Mouse (Mus musculus) midbrain, embryonic 10.5 days (tissue): Measurements from ENCODE around the gene Brd1. TPM values are rescaled to one million over a fixed set of nuclear protein-coding genes. Genes with fewer than 3 reads are reported as not detected.

Experiments
- DNase-seq: peaks from one replicate; pipeline ENCODE4 v3.0.0-alpha.2; 2017; ENCODE audit warnings: low spot score
- H3K27ac ChIP-seq: fragments of 300-500 bp; sonication (generic); replicated peaks from 2 replicates; pipeline ENCODE4 v1.5.1; 2016; ENCODE audit warnings: mild to moderate bottlenecking
- H3K27me3 ChIP-seq: fragments of 300-500 bp; sonication (generic); 2 replicates; pipeline ENCODE4 v1.6.1; 2016; ENCODE audit warnings: low read depth, mild to moderate bottlenecking; ENCODE audit not compliant: poor library complexity, severe bottlenecking
- H3K36me3 ChIP-seq: fragments of 300-500 bp; sonication (generic); 2 replicates; pipeline ENCODE4 v1.6.1; 2016; ENCODE audit warnings: mild to moderate bottlenecking, moderate library complexity
- H3K4me1 ChIP-seq: fragments of 300-500 bp; sonication (generic); 2 replicates; pipeline ENCODE4 v1.6.1; 2016
- H3K4me3 ChIP-seq: fragments of 300-500 bp; sonication (generic); 2 replicates; pipeline ENCODE4 v1.5.1; 2016; ENCODE audit warnings: mild to moderate bottlenecking, moderate library complexity
- H3K9me3 ChIP-seq: fragments of 300-500 bp; sonication (generic); replicated peaks from 2 replicates; pipeline ENCODE4 v1.6.1; 2016; ENCODE audit warnings: mild to moderate bottlenecking
- WGBS: fragments of 180-500 bp; shearing (Covaris S2); methylation state at CpG from one replicate; pipeline ENCODE4 v1.1.7; 2016; 5-methylcytosine and 5-hydroxymethylcytosine counted together
- polyA plus RNA-seq: library from polyadenylated mRNA; unstranded; fragments of >200 nt; fragmentation: Nextera tagmentation; extraction: Ambion mirVana; gene quantifications from 2 replicates; pipeline ENCODE4 v1.2.1, GENCODE M21; 2016

The Brd1 gene
- polyA plus RNA-seq, 1 experiment from 2014 or later, result 19.6 TPM

DNA sequence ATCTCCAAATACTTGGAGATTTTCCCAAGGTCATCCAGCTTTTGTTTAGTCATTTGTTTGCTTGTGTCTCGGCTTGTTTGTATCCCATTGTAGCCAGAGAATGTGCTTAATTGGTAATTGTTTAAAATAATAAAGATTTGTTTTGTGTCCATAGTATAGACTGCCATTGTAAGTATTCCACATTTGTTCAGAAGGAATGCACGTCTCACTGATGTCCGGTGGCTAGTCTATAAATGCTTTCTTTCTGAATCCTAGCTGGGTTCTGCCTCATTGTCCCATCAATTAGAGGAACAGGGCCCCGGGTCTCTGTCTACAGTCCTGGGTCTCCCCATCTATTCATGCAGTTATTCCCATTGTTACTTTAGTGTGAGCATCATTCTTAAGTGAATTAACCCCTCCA is 68.2 kb downstream of the Brd1 start:
- Histone ChIP-seq H3K36me3 (no peaks in the 10 kb centered on the region), H3K9me3 (no peaks in the 10 kb centered on the region), H3K27ac (no peak overlapping the region), H3K4me3 (no peak overlapping the region), H3K4me1 (peaks cover 15% of the 10 kb centered on the region), H3K27me3 (peaks cover 16% of the 10 kb centered on the region)
- DNase-seq, result no peak
- 74% methylated on average over 4 of the region's 4 CpGs for WGBS

DNA sequence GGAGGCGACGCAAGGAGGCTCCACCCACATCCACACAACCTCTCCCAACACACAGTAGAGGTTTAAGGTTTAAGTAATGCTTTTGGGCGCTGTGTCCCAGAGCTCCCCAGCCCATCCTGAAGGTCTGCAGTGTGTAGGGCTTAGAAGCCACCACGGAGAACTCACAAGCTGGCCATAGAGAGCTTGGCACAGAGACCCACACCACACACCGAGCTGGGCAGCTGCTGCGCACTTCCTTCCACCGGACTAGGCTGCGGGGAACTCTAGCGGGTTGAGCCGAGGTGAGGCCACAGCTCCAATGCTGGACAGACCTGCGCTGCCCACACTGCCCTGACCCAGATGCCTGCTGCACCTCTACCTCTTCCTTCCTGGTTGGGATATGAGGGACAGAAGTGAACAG is 71.0 kb downstream of the Brd1 start:
- no peak overlapping the region for H3K27ac ChIP-seq
- H3K27me3 ChIP-seq, result peaks cover 16% of the 10 kb centered on the region
- 34% methylated on average over 11 of the region's 11 CpGs for WGBS
- peaks cover 15% of the 10 kb centered on the region for H3K4me1 ChIP-seq
- H3K4me3 ChIP-seq, result 0 out of 2 replicates have a peak overlapping the region, but pooled peaks have one; percentile 46
- no peaks in the 10 kb centered on the region for H3K36me3 ChIP-seq
- no peak for DNase-seq
- no peaks in the 10 kb centered on the region for H3K9me3 ChIP-seq

DNA sequence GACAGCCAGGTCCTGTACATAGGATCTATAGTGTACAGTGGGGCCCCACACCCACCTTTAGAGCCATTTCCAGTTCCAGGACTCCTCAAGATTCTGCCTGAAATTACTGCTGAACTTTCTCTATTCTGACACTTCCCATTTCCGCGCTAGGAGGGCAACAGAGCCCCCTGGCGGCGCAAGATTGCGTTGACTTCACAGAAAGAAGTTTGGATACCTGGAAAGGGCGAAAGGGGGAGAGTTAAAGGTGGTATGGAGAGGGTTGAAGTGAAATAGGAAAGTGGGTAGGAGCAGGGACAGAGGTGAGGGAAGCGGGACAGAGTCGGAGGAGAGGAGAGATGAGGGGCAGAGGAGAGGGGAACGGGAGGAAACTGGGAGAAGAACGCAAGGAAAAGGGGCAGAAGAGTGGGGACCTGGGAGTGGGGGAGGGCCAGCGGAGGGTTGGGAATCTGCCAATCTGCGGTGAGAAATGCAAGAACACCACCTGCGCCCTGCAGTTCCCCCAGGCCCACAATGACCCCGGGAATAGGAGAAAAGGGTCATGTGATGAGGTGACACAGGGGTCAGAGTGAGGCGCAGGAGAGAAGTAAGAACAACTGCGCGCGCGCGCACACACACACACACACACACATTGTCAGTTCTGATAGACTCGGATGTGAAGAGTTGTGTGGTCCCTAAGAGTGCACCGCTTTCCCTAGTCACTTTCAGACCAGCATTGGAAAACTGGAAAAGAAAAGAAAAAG is 71.8 kb downstream of the Brd1 start:
- H3K4me3 ChIP-seq, result peak overlapping the region; percentile 46
- H3K4me1 ChIP-seq, result peaks cover 15% of the 10 kb centered on the region
- H3K36me3 ChIP-seq, result no peaks in the 10 kb centered on the region
- 6% methylated on average over 22 of the region's 22 CpGs for WGBS
- DNase-seq, result peak; percentile 59
- H3K27me3 ChIP-seq, result peaks cover 16% of the 10 kb centered on the region
- H3K9me3 ChIP-seq, result no peaks in the 10 kb centered on the region
- no peak overlapping the region for H3K27ac ChIP-seq

DNA sequence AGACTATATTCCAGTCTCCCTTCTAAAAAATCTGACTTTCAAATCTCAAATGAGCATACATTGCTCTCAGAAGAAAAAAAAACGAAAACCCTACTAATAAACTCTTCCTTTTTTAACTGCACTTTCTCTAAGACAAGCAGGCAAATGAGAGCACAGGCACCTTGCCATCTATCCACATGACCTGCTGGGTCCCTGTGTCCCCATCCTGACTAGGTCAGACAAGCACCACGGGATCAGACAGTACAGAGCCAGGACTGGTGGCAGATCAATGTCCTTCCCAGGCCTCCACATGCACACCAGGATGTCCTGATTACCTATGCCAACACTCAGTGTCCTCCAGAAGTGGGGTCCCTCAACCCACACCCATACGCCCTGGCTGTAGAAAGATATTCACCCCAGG is 72.4 kb downstream of the Brd1 start:
- no peak overlapping the region for H3K27ac ChIP-seq
- no peaks in the 10 kb centered on the region for H3K36me3 ChIP-seq
- WGBS, result 72% methylated on average over 3 of the region's 3 CpGs
- peaks cover 15% of the 10 kb centered on the region for H3K4me1 ChIP-seq
- H3K27me3 ChIP-seq, result peaks cover 16% of the 10 kb centered on the region
- H3K4me3 ChIP-seq, result no peak overlapping the region
- no peak for DNase-seq
- H3K9me3 ChIP-seq, result no peaks in the 10 kb centered on the region

DNA sequence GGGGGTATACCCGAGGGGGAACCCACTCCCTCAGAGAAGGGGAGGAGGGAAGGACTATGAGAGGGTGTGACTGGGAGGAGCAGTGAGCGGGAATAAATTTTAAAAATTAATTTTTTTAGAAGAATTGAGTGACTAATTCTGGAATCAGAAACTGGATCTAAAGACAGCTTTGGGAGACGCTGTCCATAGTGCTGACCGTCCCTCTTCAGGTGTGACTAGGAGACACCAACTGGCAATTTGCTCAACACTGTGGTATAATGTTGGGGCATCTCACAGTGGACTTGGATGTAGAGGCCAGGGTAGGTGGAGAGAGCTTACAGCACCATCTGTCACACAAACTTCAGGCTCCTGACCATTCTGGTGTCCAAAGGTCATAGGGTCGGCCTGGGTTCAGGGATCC is 82.0 kb downstream of the Brd1 start:
- no peaks in the 10 kb centered on the region for H3K9me3 ChIP-seq
- peaks cover 8% of the 10 kb centered on the region for H3K27me3 ChIP-seq
- H3K4me3 ChIP-seq, result no peak overlapping the region
- no peaks in the 10 kb centered on the region for H3K36me3 ChIP-seq
- WGBS, result 65% methylated on average over 5 of the region's 5 CpGs
- H3K4me1 ChIP-seq, result no peaks in the 10 kb centered on the region
- no peak for DNase-seq
- H3K27ac ChIP-seq, result no peak overlapping the region

DNA sequence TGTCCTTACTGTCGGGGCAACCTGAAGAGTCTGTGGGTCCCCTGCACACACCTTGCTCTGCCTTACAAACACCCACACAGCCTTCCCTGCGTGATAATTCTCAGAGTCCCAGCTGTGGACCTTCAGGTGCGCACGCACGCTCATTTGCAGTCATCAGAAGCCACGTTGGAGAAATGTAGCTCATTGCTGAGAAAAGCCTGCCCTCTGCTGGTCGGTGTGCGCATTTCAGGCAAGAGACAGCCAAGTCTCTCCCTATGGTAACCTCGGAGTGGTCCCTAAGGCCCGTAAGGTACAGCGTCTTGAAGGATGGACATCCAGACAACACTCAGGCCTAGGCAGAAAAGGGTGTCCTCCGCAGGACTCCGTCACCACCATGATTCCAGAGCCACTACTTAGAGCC is 83.0 kb downstream of the Brd1 start:
- DNase-seq, result peak; percentile 79
- no peak overlapping the region for H3K27ac ChIP-seq
- WGBS, result 28% methylated on average over 13 of the region's 13 CpGs

More for the DNA sequence above, 83.0 kb downstream of the Brd1 start:
- H3K4me1 ChIP-seq, result no peaks in the 10 kb centered on the region
- H3K36me3 ChIP-seq, result no peaks in the 10 kb centered on the region
- H3K9me3 ChIP-seq, result no peaks in the 10 kb centered on the region
- no peak overlapping the region for H3K4me3 ChIP-seq
- H3K27me3 ChIP-seq, result peaks cover 8% of the 10 kb centered on the region

Other genes with a start within 250 kb of the Brd1 start
- gene Zdhhc25, start 133.9 kb downstream of the Brd1 start, polyA plus RNA-seq, result not detected in 2 replicates
- gene Zbed4, start 17.4 kb upstream of the Brd1 start, polyA plus RNA-seq, result 37.4 and 41.3 TPM in 2 replicates
- 11.7 and 11.9 TPM in 2 replicates for gene Alg12, start 85.1 kb upstream of the Brd1 start, polyA plus RNA-seq
- gene Creld2, start 85.4 kb upstream of the Brd1 start, polyA plus RNA-seq, result 94.7 and 110 TPM in 2 replicates
- gene Pim3, start 128.0 kb upstream of the Brd1 start, polyA plus RNA-seq, result 36.9 TPM in 2 replicates
- gene Ttll8, start 220.2 kb upstream of the Brd1 start, polyA plus RNA-seq, result not detected in 2 replicates
- gene Mlc1, start 244.8 kb upstream of the Brd1 start, polyA plus RNA-seq, result 4.5 and 4.9 TPM in 2 replicates
- not detected in 2 replicates for gene Mov10l1, start 248.7 kb upstream of the Brd1 start, polyA plus RNA-seq